Mouse (Mus musculus) myocyte (in vitro differentiated cells): ENCODE data around the gene Mipep. TPM values are rescaled to one million over a fixed set of nuclear protein-coding genes. Genes with fewer than 3 reads are reported as not detected.

Source experiments
- H3K27me3 ChIP-seq: one replicate; pipeline ENCODE4 v1.6.1; 2011; ENCODE audit not compliant: control insufficient read depth, insufficient read depth, insufficient read length
- H3K36me3 ChIP-seq: one replicate; pipeline ENCODE4 v1.6.1; 2011; ENCODE audit not compliant: control insufficient read depth, insufficient read depth
- H3K4me2 ChIP-seq: one replicate; pipeline ENCODE4 v1.6.1; 2011; ENCODE audit warnings: low read depth, control low read depth
- H3K4me3 ChIP-seq: one replicate; pipeline ENCODE4 v1.5.1; 2011; ENCODE audit warnings: mild to moderate bottlenecking, control low read depth, moderate library complexity
- H3K79me2 ChIP-seq: one replicate; pipeline ENCODE4 v1.6.1; 2011; ENCODE audit not compliant: control insufficient read depth, insufficient read depth
- H3ac ChIP-seq: one replicate; pipeline ENCODE4 v1.6.1; 2011; ENCODE audit not compliant: control insufficient read depth, insufficient read length
- CEBPB ChIP-seq: IDR thresholded peaks from 2 replicates; pipeline ENCODE4 v1.6.1; 2011; ENCODE audit warnings: mild to moderate bottlenecking, moderate library complexity; ENCODE audit not compliant: poor library complexity, insufficient read depth, severe bottlenecking
- E2F4 ChIP-seq: IDR thresholded peaks from one replicate; pipeline ENCODE4 v1.6.1; 2011; ENCODE audit warnings: mild to moderate bottlenecking, control low read depth, moderate library complexity; ENCODE audit not compliant: insufficient read depth
- MAX ChIP-seq: IDR thresholded peaks from one replicate; pipeline ENCODE4 v1.6.1; 2011; ENCODE audit warnings: low read depth, mild to moderate bottlenecking, control low read depth
- MYOD1 ChIP-seq, 3 experiments: IDR thresholded peaks; one replicate each; pipeline ENCODE4 v1.6.1; 2011; ENCODE audit warnings: control low read depth in 2 of 3, low read depth in 2 of 3, mild to moderate bottlenecking in 2 of 3, moderate library complexity in 1 of 3; ENCODE audit not compliant: insufficient read length in 2 of 3, control insufficient read depth in 1 of 3
- MYOG ChIP-seq, 3 experiments: IDR thresholded peaks; one replicate each; pipeline ENCODE4 v1.6.1; 2011; ENCODE audit warnings: control low read depth in 2 of 3, low read depth in 2 of 3, mild to moderate bottlenecking in 2 of 3; ENCODE audit not compliant: insufficient read length in 2 of 3, control insufficient read depth in 1 of 3, insufficient read depth in 1 of 3
- POLR2A ChIP-seq: IDR thresholded peaks from one replicate; pipeline ENCODE4 v1.6.1; 2011; ENCODE audit warnings: low read depth, mild to moderate bottlenecking, control low read depth, moderate library complexity; ENCODE audit not compliant: insufficient read length
- POLR2AphosphoS2 ChIP-seq: IDR thresholded peaks from one replicate; pipeline ENCODE4 v1.6.1; 2011; ENCODE audit warnings: low read depth, control low read depth; ENCODE audit not compliant: insufficient read length
- REST ChIP-seq: IDR thresholded peaks from one replicate; pipeline ENCODE4 v1.6.1; 2011; ENCODE audit warnings: mild to moderate bottlenecking, control low read depth, moderate library complexity; ENCODE audit not compliant: insufficient read depth, insufficient read length
- SRF ChIP-seq: IDR thresholded peaks from one replicate; pipeline ENCODE4 v1.6.1; 2011; ENCODE audit warnings: low read depth; ENCODE audit not compliant: control insufficient read depth, insufficient read length
- TCF12 ChIP-seq: IDR thresholded peaks from one replicate; pipeline ENCODE4 v1.6.1; 2011; ENCODE audit warnings: mild to moderate bottlenecking, control low read depth; ENCODE audit not compliant: poor library complexity, insufficient read depth, severe bottlenecking
- TCF3 ChIP-seq: IDR thresholded peaks from one replicate; pipeline ENCODE4 v1.6.1; 2011; ENCODE audit warnings: low read depth, control low read depth; ENCODE audit not compliant: insufficient read length
- USF1 ChIP-seq: IDR thresholded peaks from one replicate; pipeline ENCODE4 v1.6.1; 2011; ENCODE audit warnings: low read depth, mild to moderate bottlenecking, control low read depth, moderate library complexity
- polyA plus RNA-seq: library from polyadenylated mRNA; unstranded; fragments of >200 nt; fragmentation: generic; extraction: Trizol; gene quantifications from one replicate; pipeline ENCODE4 v1.2.1, GENCODE M21; 2012; ENCODE audit warnings: missing spikeins

Gene Mipep
- polyA plus RNA-seq, 1 experiment, result 14.1 TPM

- Histone ChIP-seq H3ac (no peak overlapping the region), H3K36me3 (no peaks in the 10 kb centered on the region), H3K79me2 (no peaks in the 10 kb centered on the region), H3K27me3 (peaks cover 14% of the 10 kb centered on the region), H3K4me2 (no peak overlapping the region), H3K4me3 (no peak overlapping the region)
- TF ChIP-seq MYOD1 (IDR thresholded peaks at IDR 0.05; ENCODE audit: control insufficient read depth in 1 of 3, insufficient read length in 2 of 3, low read depth in 2 of 3) (no peak), REST (no peak), USF1 (no peak)
These were observed 13.8 kb upstream of the Mipep start for GRCm38 (mm10) chr14:60770594-60770993.

- Histone ChIP-seq H3K4me2 (peak overlapping the region; percentile 71), H3ac (no peak overlapping the region), H3K4me3 (no peak overlapping the region), H3K27me3 (peaks cover 9% of the 10 kb centered on the region), H3K36me3 (no peaks in the 10 kb centered on the region), H3K79me2 (no peaks in the 10 kb centered on the region)
- TF ChIP-seq REST (no peak), SRF (no peak), CEBPB (no peak), E2F4 (no peak), MYOG (IDR thresholded peaks at IDR 0.05; ENCODE audit: control insufficient read depth in 1 of 3, insufficient read depth in 1 of 3, insufficient read length in 2 of 3, low read depth in 2 of 3) (no peak), POLR2AphosphoS2 (no peak), MAX (no peak), USF1 (no peak), TCF12 (no peak), MYOD1 (IDR thresholded peaks at IDR 0.05; ENCODE audit: control insufficient read depth in 1 of 3, insufficient read length in 2 of 3, low read depth in 2 of 3) (no peak), POLR2A (no peak), TCF3 (no peak)
These were observed 13.3 kb upstream of the Mipep start for GRCm38 (mm10) chr14:60771057-60771456.

GRCm38 (mm10) chr14:60773476-60773875 is 10.9 kb upstream of the Mipep start:
- no peak for TF ChIP-seq POLR2A
- no peak for TF ChIP-seq SRF
- no peak for TF ChIP-seq CEBPB
- TF ChIP-seq REST, result no peak
- TF ChIP-seq MYOD1 (IDR thresholded peaks at IDR 0.05; ENCODE audit: control insufficient read depth in 1 of 3, insufficient read length in 2 of 3, low read depth in 2 of 3), result no peak
- no peak for TF ChIP-seq POLR2AphosphoS2
- no peak for TF ChIP-seq MYOG (IDR thresholded peaks at IDR 0.05; ENCODE audit: control insufficient read depth in 1 of 3, insufficient read depth in 1 of 3, insufficient read length in 2 of 3, low read depth in 2 of 3)
- no peak for TF ChIP-seq TCF12
- TF ChIP-seq E2F4, result no peak
- no peak for TF ChIP-seq MAX
- TF ChIP-seq TCF3, result no peak
- no peak for TF ChIP-seq USF1
- H3K79me2 ChIP-seq, result no peaks in the 10 kb centered on the region
- no peak overlapping the region for H3ac ChIP-seq
- H3K36me3 ChIP-seq, result no peaks in the 10 kb centered on the region
- H3K4me2 ChIP-seq, result no peak overlapping the region
- H3K4me3 ChIP-seq, result no peak overlapping the region
- H3K27me3 ChIP-seq, result no peaks in the 10 kb centered on the region

- Histone ChIP-seq H3K27me3 (peaks cover 4% of the 10 kb centered on the region), H3K79me2 (no peaks in the 10 kb centered on the region), H3K4me3 (no peak overlapping the region), H3K4me2 (no peak overlapping the region), H3K36me3 (no peaks in the 10 kb centered on the region), H3ac (no peak overlapping the region)
- TF ChIP-seq POLR2AphosphoS2, result no peak
- no peak for TF ChIP-seq CEBPB
- no peak for TF ChIP-seq REST
- no peak for TF ChIP-seq SRF
- TF ChIP-seq POLR2A, result no peak
- no peak for TF ChIP-seq TCF12
- no peak for TF ChIP-seq MYOG (IDR thresholded peaks at IDR 0.05; ENCODE audit: control insufficient read depth in 1 of 3, insufficient read depth in 1 of 3, insufficient read length in 2 of 3, low read depth in 2 of 3)
- TF ChIP-seq USF1, result no peak
- TF ChIP-seq MAX, result no peak
- no peak for TF ChIP-seq E2F4
- no peak for TF ChIP-seq TCF3
- TF ChIP-seq MYOD1 (IDR thresholded peaks at IDR 0.05; ENCODE audit: control insufficient read depth in 1 of 3, insufficient read length in 2 of 3, low read depth in 2 of 3), result no peak
These were observed 7.9 kb upstream of the Mipep start for GRCm38 (mm10) chr14:60776521-60776920.

GRCm38 (mm10) chr14:60777485-60777919 is 6.9 kb upstream of the Mipep start:
- Histone ChIP-seq H3K4me3 (no peak overlapping the region), H3K79me2 (no peaks in the 10 kb centered on the region), H3ac (no peak overlapping the region), H3K36me3 (no peaks in the 10 kb centered on the region), H3K27me3 (peaks cover 4% of the 10 kb centered on the region), H3K4me2 (no peak overlapping the region)
- TF ChIP-seq POLR2AphosphoS2, result no peak
- TF ChIP-seq POLR2A, result no peak
- no peak for TF ChIP-seq MYOD1 (IDR thresholded peaks at IDR 0.05; ENCODE audit: control insufficient read depth in 1 of 3, insufficient read length in 2 of 3, low read depth in 2 of 3)
- no peak for TF ChIP-seq TCF12
- no peak for TF ChIP-seq CEBPB
- TF ChIP-seq REST, result no peak
- TF ChIP-seq USF1, result no peak
- TF ChIP-seq MYOG (IDR thresholded peaks at IDR 0.05; ENCODE audit: control insufficient read depth in 1 of 3, insufficient read depth in 1 of 3, insufficient read length in 2 of 3, low read depth in 2 of 3), result no peak
- no peak for TF ChIP-seq MAX
- no peak for TF ChIP-seq TCF3
- TF ChIP-seq E2F4, result no peak
- TF ChIP-seq SRF, result no peak
